Comparison of ENCODE assay signal across 8 mouse cellular contexts in the genomic region with DNA sequence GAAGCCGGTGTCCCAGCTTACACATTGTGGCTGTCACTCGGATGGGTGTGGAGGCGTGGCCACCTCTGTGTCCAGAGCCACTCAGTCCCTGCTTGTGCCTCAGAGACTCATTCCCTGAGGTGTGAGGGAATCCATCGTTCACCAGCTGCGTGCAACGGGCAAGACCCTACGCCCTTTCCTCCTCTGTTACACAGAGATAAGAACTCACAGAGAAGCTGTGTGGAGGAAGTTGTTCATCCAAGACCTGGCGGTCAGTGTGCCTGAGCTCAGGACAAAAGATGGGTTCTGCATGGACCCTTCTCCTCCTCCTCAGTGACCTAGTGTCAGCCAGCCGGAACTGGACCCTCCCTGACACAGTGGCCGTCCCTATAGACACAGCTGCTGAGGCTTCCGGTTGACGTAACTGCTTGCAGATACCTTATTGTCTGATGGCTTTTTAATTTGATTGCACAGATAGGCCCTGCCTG.
DNase-seq lines count a peak whose midpoint lies in the region; ATAC-seq and TF ChIP-seq lines count a peak whose summit lies in the region.

No protein-coding gene starts in this region.

- peak; percentile 33 for DNase-seq in thymus, postnatal 0 days (ENCODE audit: low spot score)
- DNase-seq in thymus, adult 18-20 months, result no peak
- peak; percentile 41 for DNase-seq in heart, postnatal 0 days (ENCODE audit: low spot score)
- no peak for DNase-seq in adrenal gland, postnatal 36 days
- DNase-seq in right cerebral cortex, adult 18-20 months, result no peak
- no peak for DNase-seq in left cerebral cortex, postnatal 36 days (ENCODE audit: low spot score in 2 of 2)
- DNase-seq in cerebellum, adult 9-10 months, result no peak

- no peaks in the 10 kb centered on the region for H3K9me3 ChIP-seq in heart, postnatal 0 days (replicated peaks; ENCODE audit: control insufficient read depth, low read length)
- no peaks in the 10 kb centered on the region for H3K9me3 ChIP-seq in lung, embryonic 15.5 days

- H3K4me3 ChIP-seq in heart, postnatal 0 days (ENCODE audit: low read depth, low read length), result no peak overlapping the region
- H3K4me3 ChIP-seq in lung, embryonic 15.5 days, result no peak overlapping the region

- H3K9ac ChIP-seq in heart, postnatal 0 days (replicated peaks; ENCODE audit: low read depth, low read length), result no peak overlapping the region
- H3K9ac ChIP-seq in lung, embryonic 15.5 days, result no peak overlapping the region

- no peaks in the 10 kb centered on the region for H3K27me3 ChIP-seq in heart, postnatal 0 days (ENCODE audit: control insufficient read depth, insufficient read depth, low read length)
- H3K27me3 ChIP-seq in lung, embryonic 15.5 days, result no peaks in the 10 kb centered on the region

- peak overlapping the region; percentile 50; the same call in 1 of the 2 replicates for H3K27ac ChIP-seq in heart, postnatal 0 days (ENCODE audit: low read depth)
- H3K27ac ChIP-seq in lung, embryonic 15.5 days, result no peak overlapping the region

- no peak overlapping the region for H3K4me2 ChIP-seq in heart, postnatal 0 days (ENCODE audit: low read depth, low read length)
- no peak overlapping the region for H3K4me2 ChIP-seq in lung, embryonic 15.5 days

- H3K36me3 ChIP-seq in heart, postnatal 0 days (replicated peaks; ENCODE audit: control insufficient read depth, insufficient read depth, low read length), result no peaks in the 10 kb centered on the region
- H3K36me3 ChIP-seq in lung, embryonic 15.5 days, result no peaks in the 10 kb centered on the region

- peaks cover 52% of the 10 kb centered on the region for H3K4me1 ChIP-seq in heart, postnatal 0 days (ENCODE audit: control insufficient read depth, insufficient read depth)
- H3K4me1 ChIP-seq in lung, embryonic 15.5 days, result peaks cover 27% of the 10 kb centered on the region

- 0 out of 2 replicates have a peak, but pooled peaks have one; percentile 37 for TF ChIP-seq EP300 in heart, postnatal 0 days (IDR thresholded peaks at IDR 0.05; ENCODE audit: low read depth)

- TF ChIP-seq CTCF in heart, postnatal 0 days (IDR thresholded peaks at IDR 0.05; ENCODE audit: low read depth), result no peak

- WGBS in heart, postnatal 0 days, result 26% methylated on average over 12 of the region's 12 CpGs
- WGBS in lung, embryonic 15.5 days, result 25% methylated on average over 12 of the region's 12 CpGs

- peak; percentile 53 for ATAC-seq in heart, postnatal 0 days (ENCODE audit: insufficient read depth, low read depth)
- ATAC-seq in lung, embryonic 15.5 days (ENCODE audit: borderline replicate concordance, extremely low read depth, low FRiP score, low TSS enrichment), result peak; percentile 72

- intact Hi-C loops in left cerebral cortex, postnatal 36 days (cut with DNase I), result no loop called here

Comparison
In these comparisons a context has a peak if more than half of its experiments do, and no peak if none do; other contexts are left out.
1. DNase-seq: peak in thymus, postnatal 0 days (single experiment) and heart, postnatal 0 days (single experiment); none in thymus, adult 18-20 months (0 of 2), adrenal gland, postnatal 36 days (0 of 2), right cerebral cortex, adult 18-20 months (single experiment), left cerebral cortex, postnatal 36 days (0 of 2) and cerebellum, adult 9-10 months (single experiment).